Mouse (Mus musculus): ENCODE data around the gene Spon1. TPM values are rescaled to one million over a fixed set of nuclear protein-coding genes. Genes with fewer than 3 reads are reported as not detected.

Spon1 gene
- total and polyA plus RNA-seq, 3 experiments: 8.3 to 11.8 (median 11.5) TPM

DNA sequence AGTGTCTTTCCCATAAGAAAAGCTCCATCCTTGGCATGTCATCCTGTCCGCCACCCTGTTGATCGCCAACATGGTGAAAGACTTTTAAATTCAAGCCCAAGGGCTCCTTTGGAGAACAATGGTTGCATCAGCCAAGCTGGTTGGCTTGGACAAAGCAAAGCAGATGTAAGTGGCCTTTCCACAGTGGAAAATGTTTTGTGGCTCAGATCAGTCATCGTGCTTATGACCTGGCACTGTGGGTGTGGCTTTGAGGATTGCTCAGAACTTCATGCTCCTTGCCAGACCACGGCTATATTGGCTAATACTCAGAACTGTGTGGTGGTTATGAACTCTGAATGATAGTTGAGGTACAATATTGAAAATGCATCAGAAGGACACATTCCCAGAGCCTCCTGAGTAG lies 96.2 kb downstream of the Spon1 start:
- no peaks in the 10 kb centered on the region for H3K36me3 ChIP-seq (ENCODE audit: control insufficient read depth, insufficient read depth, low read length)
- H3K79me2 ChIP-seq (replicated peaks; ENCODE audit: control insufficient read depth, insufficient read depth, low read length): no peaks in the 10 kb centered on the region
- no peaks in the 10 kb centered on the region for H3K4me1 ChIP-seq (ENCODE audit: control insufficient read depth, insufficient read depth, low read length)
- no peak for DNase-seq
- H3K27ac ChIP-seq: no peak overlapping the region
- intact Hi-C loops (cut with DNase I): no loop called here
- TF ChIP-seq CTCF (IDR thresholded peaks at IDR 0.05): no peak
- no peak for TF ChIP-seq POLR2A (IDR thresholded peaks at IDR 0.05; ENCODE audit: insufficient read depth, low read depth, low read length)
- no peak for TF ChIP-seq EP300 (IDR thresholded peaks at IDR 0.05; ENCODE audit: insufficient read depth, low read depth, low read length)
- 86% methylated on average over 4 of the region's 4 CpGs for WGBS
- no peak overlapping the region for H3K9ac ChIP-seq (ENCODE audit: low read depth, low read length)
- no peaks in the 10 kb centered on the region for H3K27me3 ChIP-seq (ENCODE audit: control insufficient read depth, insufficient read depth, low read length)
- H3K4me3 ChIP-seq: no peak overlapping the region

DNA sequence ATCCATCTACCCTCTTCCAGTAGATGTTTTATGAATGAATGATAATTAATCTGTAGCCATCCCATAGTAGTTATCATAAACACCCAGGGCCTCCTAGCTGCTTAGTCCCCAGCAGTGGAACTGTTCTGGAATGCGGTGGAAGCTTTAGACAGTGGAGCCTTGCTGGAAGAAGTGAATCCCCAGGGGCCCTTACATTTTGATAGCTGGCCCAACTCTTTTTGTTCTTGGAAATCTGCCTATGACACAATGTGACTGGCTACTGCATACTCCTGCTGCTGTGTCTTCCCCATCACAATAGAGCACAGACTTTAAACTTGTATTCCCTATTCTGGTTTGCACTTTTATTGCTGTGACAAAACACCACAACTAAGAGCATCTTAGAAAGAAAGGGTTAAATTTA lies 107.0 kb downstream of the Spon1 start:
- intact Hi-C loops (cut with DNase I): no loop called here
- H3K27me3 ChIP-seq (ENCODE audit: control insufficient read depth, insufficient read depth, low read length): no peaks in the 10 kb centered on the region
- DNase-seq: peak in 1 of 2 experiments; percentile 32
- H3K36me3 ChIP-seq (ENCODE audit: control insufficient read depth, insufficient read depth, low read length): no peaks in the 10 kb centered on the region
- no peak overlapping the region for H3K9ac ChIP-seq (ENCODE audit: low read depth, low read length)
- no peak overlapping the region for H3K4me3 ChIP-seq
- 63% methylated on average over 1 of the region's 1 CpGs for WGBS
- H3K27ac ChIP-seq: no peak overlapping the region
- no peaks in the 10 kb centered on the region; the same call in none of the 2 replicates for H3K4me1 ChIP-seq (ENCODE audit: control insufficient read depth, insufficient read depth, low read length)
- TF ChIP-seq POLR2A (IDR thresholded peaks at IDR 0.05; ENCODE audit: insufficient read depth, low read depth, low read length) (no peak), CTCF (IDR thresholded peaks at IDR 0.05) (no peak), EP300 (IDR thresholded peaks at IDR 0.05; ENCODE audit: insufficient read depth, low read depth, low read length) (no peak)
- no peaks in the 10 kb centered on the region for H3K79me2 ChIP-seq (replicated peaks; ENCODE audit: control insufficient read depth, insufficient read depth, low read length)

DNA sequence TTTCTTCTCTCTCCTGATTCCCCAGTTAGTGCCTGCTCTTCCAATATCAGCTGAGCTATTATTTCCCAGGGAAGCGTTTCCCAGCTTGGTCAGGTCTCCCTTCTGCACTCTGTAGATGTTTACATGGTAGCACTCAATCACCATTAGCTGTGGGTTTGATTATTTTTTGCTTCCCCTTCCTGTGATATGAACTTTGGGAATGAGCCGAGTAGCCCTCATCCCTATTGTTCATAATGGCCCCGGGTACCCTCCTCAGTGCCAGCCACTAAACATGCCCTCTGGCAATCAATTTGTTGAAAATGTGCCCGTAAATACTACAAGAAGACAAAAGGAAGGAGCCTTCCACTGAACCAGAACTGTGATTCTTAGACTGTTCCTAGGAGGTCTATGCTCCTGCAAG lies 111.7 kb downstream of the Spon1 start:
- 84% methylated on average over 4 of the region's 4 CpGs for WGBS
- no peaks in the 10 kb centered on the region for H3K27me3 ChIP-seq (ENCODE audit: control insufficient read depth, insufficient read depth, low read length)
- no peaks in the 10 kb centered on the region; the same call in none of the 2 replicates for H3K4me1 ChIP-seq (ENCODE audit: control insufficient read depth, insufficient read depth, low read length)
- no peaks in the 10 kb centered on the region for H3K36me3 ChIP-seq (ENCODE audit: control insufficient read depth, insufficient read depth, low read length)
- no peak overlapping the region for H3K9ac ChIP-seq (ENCODE audit: low read depth, low read length)
- H3K79me2 ChIP-seq (replicated peaks; ENCODE audit: control insufficient read depth, insufficient read depth, low read length): no peaks in the 10 kb centered on the region
- DNase-seq: no peak
- intact Hi-C loops (cut with DNase I): no loop called here
- no peak overlapping the region for H3K27ac ChIP-seq
- TF ChIP-seq POLR2A (IDR thresholded peaks at IDR 0.05; ENCODE audit: insufficient read depth, low read depth, low read length) (no peak), EP300 (IDR thresholded peaks at IDR 0.05; ENCODE audit: insufficient read depth, low read depth, low read length) (no peak), CTCF (IDR thresholded peaks at IDR 0.05) (no peak)
- no peak overlapping the region for H3K4me3 ChIP-seq

DNA sequence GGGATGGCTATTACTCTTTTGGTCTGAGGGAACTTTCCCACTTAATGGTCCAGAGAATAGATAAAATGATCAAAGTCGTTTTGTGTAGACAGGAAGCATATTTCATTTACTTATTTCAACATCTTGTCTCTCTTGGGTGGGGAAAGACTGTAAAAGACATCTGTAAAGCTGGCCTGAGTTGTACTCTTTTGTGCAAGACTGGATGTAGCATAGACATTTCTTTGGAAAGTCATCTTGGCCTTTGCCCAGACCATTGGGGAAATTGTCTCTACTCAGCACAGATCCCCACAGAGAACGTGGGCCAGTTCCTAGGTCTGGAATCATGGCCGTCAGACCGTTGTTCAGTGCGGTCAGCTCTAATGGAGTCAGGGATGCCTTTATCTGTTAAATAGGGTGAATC lies 112.1 kb downstream of the Spon1 start:
- no peaks in the 10 kb centered on the region for H3K36me3 ChIP-seq (ENCODE audit: control insufficient read depth, insufficient read depth, low read length)
- H3K27ac ChIP-seq: no peak overlapping the region
- no peak overlapping the region for H3K9ac ChIP-seq (ENCODE audit: low read depth, low read length)
- no peak for DNase-seq
- WGBS: 84% methylated on average over 5 of the region's 5 CpGs
- H3K4me3 ChIP-seq: no peak overlapping the region
- no peaks in the 10 kb centered on the region for H3K27me3 ChIP-seq (ENCODE audit: control insufficient read depth, insufficient read depth, low read length)
- H3K4me1 ChIP-seq (ENCODE audit: control insufficient read depth, insufficient read depth, low read length): no peaks in the 10 kb centered on the region; the same call in none of the 2 replicates
- TF ChIP-seq EP300 (IDR thresholded peaks at IDR 0.05; ENCODE audit: insufficient read depth, low read depth, low read length) (no peak), CTCF (IDR thresholded peaks at IDR 0.05) (no peak), POLR2A (IDR thresholded peaks at IDR 0.05; ENCODE audit: insufficient read depth, low read depth, low read length) (no peak)
- intact Hi-C loops (cut with DNase I): no loop called here
- no peaks in the 10 kb centered on the region for H3K79me2 ChIP-seq (replicated peaks; ENCODE audit: control insufficient read depth, insufficient read depth, low read length)

DNA sequence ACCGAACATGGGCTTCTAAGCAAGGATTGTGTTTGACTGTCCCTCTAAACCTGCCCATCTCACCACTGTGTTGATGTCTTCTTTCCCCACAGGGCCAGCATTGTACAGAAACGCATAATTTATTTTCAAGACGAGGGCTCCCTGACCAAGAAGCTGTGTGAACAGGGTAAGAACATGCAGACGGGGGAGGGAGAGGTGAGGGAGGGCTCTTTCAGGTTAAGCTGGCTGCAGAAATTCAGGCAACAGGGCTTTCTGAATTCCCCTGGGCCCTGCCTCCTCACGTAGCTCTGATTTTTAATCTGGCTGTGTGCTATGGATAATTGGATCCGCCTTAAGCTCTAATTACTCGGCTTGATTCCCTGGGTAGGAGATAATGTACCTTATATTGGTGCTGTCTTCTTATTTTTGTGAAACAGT lies 113.3 kb downstream of the Spon1 start:
- H3K4me1 ChIP-seq (ENCODE audit: control insufficient read depth, insufficient read depth, low read length): no peaks in the 10 kb centered on the region; the same call in 1 of the 2 replicates
- intact Hi-C loops (cut with DNase I): no loop called here
- no peaks in the 10 kb centered on the region for H3K79me2 ChIP-seq (replicated peaks; ENCODE audit: control insufficient read depth, insufficient read depth, low read length)
- H3K9ac ChIP-seq (ENCODE audit: low read depth, low read length): no peak overlapping the region
- H3K4me3 ChIP-seq: no peak overlapping the region
- DNase-seq: no peak
- no peaks in the 10 kb centered on the region for H3K36me3 ChIP-seq (ENCODE audit: control insufficient read depth, insufficient read depth, low read length)
- 85% methylated on average over 7 of the region's 7 CpGs for whole genome bisulfite sequencing
- TF ChIP-seq EP300 (IDR thresholded peaks at IDR 0.05; ENCODE audit: insufficient read depth, low read depth, low read length) (no peak), CTCF (IDR thresholded peaks at IDR 0.05) (no peak), POLR2A (IDR thresholded peaks at IDR 0.05; ENCODE audit: insufficient read depth, low read depth, low read length) (no peak)
- H3K27me3 ChIP-seq (ENCODE audit: control insufficient read depth, insufficient read depth, low read length): no peaks in the 10 kb centered on the region
- no peak overlapping the region for H3K27ac ChIP-seq

DNA sequence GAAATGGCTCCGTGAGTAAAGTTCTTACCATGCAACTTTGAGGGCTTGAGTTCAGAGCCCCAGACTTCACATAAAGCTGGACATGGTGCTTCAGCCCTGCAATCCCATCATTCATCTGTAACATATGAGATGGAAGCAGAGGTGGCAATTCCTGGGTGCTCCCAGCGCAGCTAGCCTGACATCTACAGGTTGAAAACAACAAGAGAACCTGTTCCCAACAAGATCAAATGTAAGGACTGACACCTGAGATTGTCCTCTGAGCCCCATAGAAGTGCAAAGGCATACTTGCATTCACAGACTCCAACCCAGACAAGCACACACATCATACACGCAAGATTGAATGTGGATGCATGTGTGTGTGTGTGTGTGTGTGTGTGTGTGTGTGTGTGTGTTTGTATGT lies 114.2 kb downstream of the Spon1 start:
- no peaks in the 10 kb centered on the region; the same call in 1 of the 2 replicates for H3K4me1 ChIP-seq (ENCODE audit: control insufficient read depth, insufficient read depth, low read length)
- H3K27ac ChIP-seq: no peak overlapping the region
- H3K9ac ChIP-seq (ENCODE audit: low read depth, low read length): no peak overlapping the region
- no peak for DNase-seq
- intact Hi-C loops (cut with DNase I): no loop called here
- TF ChIP-seq CTCF (IDR thresholded peaks at IDR 0.05) (no peak), POLR2A (IDR thresholded peaks at IDR 0.05; ENCODE audit: insufficient read depth, low read depth, low read length) (no peak), EP300 (IDR thresholded peaks at IDR 0.05; ENCODE audit: insufficient read depth, low read depth, low read length) (no peak)
- H3K4me3 ChIP-seq: no peak overlapping the region
- H3K79me2 ChIP-seq (replicated peaks; ENCODE audit: control insufficient read depth, insufficient read depth, low read length): no peaks in the 10 kb centered on the region
- H3K27me3 ChIP-seq (ENCODE audit: control insufficient read depth, insufficient read depth, low read length): no peaks in the 10 kb centered on the region
- H3K36me3 ChIP-seq (ENCODE audit: control insufficient read depth, insufficient read depth, low read length): no peaks in the 10 kb centered on the region
- WGBS: 94% methylated on average over 3 of the region's 3 CpGs

Measured in heart, adult 2 months (tissue).